Mouse (Mus musculus) C2C12 (cell line): Measurements from ENCODE around the gene Arhgap19. TPM values are rescaled to one million over a fixed set of nuclear protein-coding genes. Genes with fewer than 3 reads are reported as not detected.
A peak's percentile ranks its signal among the peaks of the same experiment; 100 is the strongest.

Source experiments
- H3K27me3 ChIP-seq: one replicate; pipeline ENCODE4 v1.6.1; 2011; ENCODE audit not compliant: control insufficient read depth, insufficient read depth, insufficient read length
- H3K36me3 ChIP-seq: one replicate; pipeline ENCODE4 v1.6.1; 2011; ENCODE audit not compliant: control insufficient read depth, insufficient read depth
- H3K4me3 ChIP-seq: one replicate; pipeline ENCODE4 v1.5.1; 2011; ENCODE audit warnings: mild to moderate bottlenecking, control low read depth; ENCODE audit not compliant: poor library complexity, insufficient read depth, severe bottlenecking
- H3K79me2 ChIP-seq: one replicate; pipeline ENCODE4 v1.6.1; 2011; ENCODE audit not compliant: control insufficient read depth, insufficient read depth
- H3K79me3 ChIP-seq: one replicate; pipeline ENCODE4 v1.6.1; 2011; ENCODE audit warnings: low read depth, control low read depth
- H3ac ChIP-seq: one replicate; pipeline ENCODE3; 2011; ENCODE audit warnings: low read depth; ENCODE audit not compliant: control insufficient read depth, insufficient read length
- CEBPB ChIP-seq: IDR thresholded peaks from one replicate; pipeline ENCODE4 v1.6.1; 2011; ENCODE audit warnings: low read depth, mild to moderate bottlenecking, control low read depth, moderate library complexity
- CTCF ChIP-seq: IDR thresholded peaks from one replicate; pipeline ENCODE4 v1.5.1; 2011; ENCODE audit not compliant: control insufficient read depth, insufficient read depth, insufficient read length
- FOSL1 ChIP-seq: IDR thresholded peaks from one replicate; pipeline ENCODE4 v1.8.0; 2011; ENCODE audit warnings: mild to moderate bottlenecking, low read length; ENCODE audit not compliant: poor library complexity, insufficient read depth, severe bottlenecking
- MAX ChIP-seq: IDR thresholded peaks from one replicate; pipeline ENCODE4 v1.6.1; 2011; ENCODE audit warnings: mild to moderate bottlenecking, control low read depth
- MYOD1 ChIP-seq: IDR thresholded peaks from one replicate; pipeline ENCODE4 v1.6.1; 2011; ENCODE audit warnings: low read depth; ENCODE audit not compliant: control insufficient read depth, insufficient read length
- MYOG ChIP-seq: IDR thresholded peaks from one replicate; pipeline ENCODE4 v1.6.1; 2011; ENCODE audit not compliant: control insufficient read depth, insufficient read length; ENCODE audit errors: extremely low read depth
- USF1 ChIP-seq: IDR thresholded peaks from one replicate; pipeline ENCODE4 v1.6.1; 2011; ENCODE audit warnings: low read depth, mild to moderate bottlenecking, control low read depth, moderate library complexity
- polyA plus RNA-seq: library from polyadenylated mRNA; unstranded; fragments of >200 nt; fragmentation: generic; extraction: Trizol; gene quantifications from one replicate; pipeline ENCODE4 v1.2.1, GENCODE M21; 2012; ENCODE audit warnings: missing spikeins

Gene Arhgap19
- polyA plus RNA-seq, 1 experiment = 8.9 TPM

DNA sequence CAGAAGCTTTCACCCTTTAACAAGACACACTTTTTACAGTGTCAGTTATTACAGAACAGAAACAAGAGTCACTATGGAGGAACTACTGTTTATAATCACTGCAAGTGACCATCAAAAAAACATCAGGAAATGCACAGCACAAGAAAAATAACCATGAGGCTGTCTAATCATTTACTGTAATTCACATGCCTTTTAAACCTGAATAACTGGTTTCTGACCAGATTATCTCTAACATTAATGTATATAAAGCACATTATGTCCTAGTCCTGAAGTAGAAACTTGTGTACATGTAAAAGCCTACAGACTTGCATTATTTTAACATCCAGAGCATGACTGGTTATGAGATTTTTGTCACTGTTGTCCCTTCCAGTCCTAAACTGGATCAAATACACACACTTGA is 7.8 kb downstream of the Arhgap19 start:
- H3K79me3 ChIP-seq = peaks cover 9% of the 10 kb centered on the region
- no peaks in the 10 kb centered on the region for H3K36me3 ChIP-seq
- TF ChIP-seq MAX (no peak), MYOD1 (no peak), CTCF (no peak), FOSL1 (no peak), CEBPB (no peak), MYOG (no peak), USF1 (no peak)
- no peaks in the 10 kb centered on the region for H3K27me3 ChIP-seq
- H3K79me2 ChIP-seq = peaks cover 36% of the 10 kb centered on the region
- no peak overlapping the region for H3K4me3 ChIP-seq
- no peak overlapping the region for H3ac ChIP-seq

DNA sequence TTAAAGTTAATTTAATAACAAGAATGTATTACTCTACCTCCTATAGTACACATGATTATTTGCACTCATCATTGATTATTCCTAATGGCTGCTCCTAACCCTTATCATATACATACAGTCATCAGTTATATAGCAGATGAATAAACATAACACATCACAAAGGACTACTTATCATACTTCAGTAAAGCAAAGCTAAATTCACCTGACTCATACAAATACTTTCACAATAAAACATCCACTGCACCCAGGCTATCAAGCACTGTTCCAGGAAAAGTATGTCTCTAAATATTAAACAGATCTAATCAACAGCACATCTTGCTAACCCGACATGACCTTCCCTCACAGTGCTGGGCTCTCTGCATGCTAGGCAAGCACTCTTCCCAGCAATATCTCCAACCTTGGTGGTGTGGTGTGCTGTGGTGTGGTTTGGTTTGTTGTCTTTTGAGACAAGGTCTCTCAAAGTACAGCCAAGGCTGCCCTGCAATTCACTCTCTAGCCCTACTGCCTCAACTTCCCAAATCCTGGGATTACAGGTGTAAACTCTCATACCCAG is 8.8 kb downstream of the Arhgap19 start:
- H3K79me2 ChIP-seq = peaks cover 34% of the 10 kb centered on the region
- H3K27me3 ChIP-seq = no peaks in the 10 kb centered on the region
- H3K79me3 ChIP-seq = peaks cover 9% of the 10 kb centered on the region
- peaks cover 4% of the 10 kb centered on the region for H3K36me3 ChIP-seq
- no peak overlapping the region for H3K4me3 ChIP-seq
- H3ac ChIP-seq = no peak overlapping the region
- TF ChIP-seq CTCF (no peak), MYOG (no peak), MAX (no peak), USF1 (no peak), MYOD1 (no peak), FOSL1 (no peak), CEBPB (no peak)

DNA sequence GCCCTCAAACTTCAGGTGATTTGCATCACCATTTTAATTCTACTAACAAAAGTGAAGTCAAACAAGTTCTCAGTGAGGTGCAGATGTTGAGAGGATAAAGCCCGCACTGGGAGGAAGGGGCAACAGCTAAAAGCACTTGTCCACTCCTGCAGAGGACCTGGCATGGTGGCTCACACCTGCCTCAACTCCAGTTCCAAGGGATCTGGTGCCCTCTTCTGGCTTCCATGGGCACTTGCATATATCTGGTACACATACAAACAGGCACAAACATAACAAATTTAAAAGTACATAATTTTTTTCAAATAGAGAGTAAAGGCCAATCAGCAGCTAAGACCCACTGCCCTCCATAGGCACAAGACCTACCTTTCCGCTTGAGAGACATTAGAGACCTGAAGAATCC is 10.5 kb downstream of the Arhgap19 start:
- TF ChIP-seq CTCF = no peak
- TF ChIP-seq FOSL1 = no peak
- H3K79me3 ChIP-seq = peaks cover 5% of the 10 kb centered on the region

DNA sequence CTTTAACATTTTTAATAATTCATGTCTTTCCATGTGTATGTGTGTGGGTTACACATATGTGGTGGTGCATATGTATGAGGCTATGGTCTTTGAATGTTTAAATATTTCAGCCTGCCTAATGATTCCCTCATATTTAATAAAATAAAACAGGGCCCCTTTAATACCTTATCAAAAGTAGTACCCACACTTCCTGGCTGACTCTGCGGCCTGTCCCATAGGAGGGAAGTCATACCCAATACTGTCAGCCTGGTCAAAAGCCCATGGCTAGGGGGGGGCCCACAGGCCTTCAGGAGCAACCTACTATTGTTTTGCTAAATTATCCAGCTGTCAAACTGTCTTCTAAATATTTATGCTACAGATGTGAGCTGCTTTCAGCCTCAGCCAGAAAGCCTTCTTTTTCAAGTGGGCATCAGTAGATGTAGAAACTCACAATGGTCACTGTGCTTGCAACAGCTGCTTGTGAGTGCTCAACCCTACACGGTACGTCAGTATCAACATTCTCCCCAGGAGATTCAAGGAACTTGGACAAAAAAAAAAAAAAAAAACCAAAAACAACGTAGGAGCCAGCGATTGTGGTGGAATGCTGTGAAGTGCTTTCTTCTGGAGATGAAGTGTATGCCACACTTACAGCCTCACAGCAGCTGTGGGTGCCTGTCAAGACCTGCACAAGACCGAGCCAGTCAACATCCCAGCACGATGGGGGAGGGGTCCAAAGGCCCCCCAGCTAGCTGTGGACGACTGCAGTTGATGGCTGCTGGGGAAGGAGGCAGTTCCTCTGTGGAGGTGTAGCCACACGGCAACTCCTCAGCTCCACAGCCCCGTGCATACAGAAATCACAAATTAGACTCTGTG is 12.5 kb downstream of the Arhgap19 start:
- no peak overlapping the region for H3K4me3 ChIP-seq
- H3ac ChIP-seq = no peak overlapping the region
- H3K36me3 ChIP-seq = peaks cover 28% of the 10 kb centered on the region
- H3K79me2 ChIP-seq = peaks cover 17% of the 10 kb centered on the region
- no peak for TF ChIP-seq MAX
- peak; percentile 41 for TF ChIP-seq MYOD1
- peaks cover 3% of the 10 kb centered on the region for H3K79me3 ChIP-seq
- no peaks in the 10 kb centered on the region for H3K27me3 ChIP-seq

More for the DNA sequence above, 10.5 kb downstream of the Arhgap19 start:
- peaks cover 9% of the 10 kb centered on the region for H3K36me3 ChIP-seq
- H3K4me3 ChIP-seq = no peak overlapping the region
- no peak overlapping the region for H3ac ChIP-seq
- no peaks in the 10 kb centered on the region for H3K27me3 ChIP-seq
- H3K79me2 ChIP-seq = peaks cover 22% of the 10 kb centered on the region

DNA sequence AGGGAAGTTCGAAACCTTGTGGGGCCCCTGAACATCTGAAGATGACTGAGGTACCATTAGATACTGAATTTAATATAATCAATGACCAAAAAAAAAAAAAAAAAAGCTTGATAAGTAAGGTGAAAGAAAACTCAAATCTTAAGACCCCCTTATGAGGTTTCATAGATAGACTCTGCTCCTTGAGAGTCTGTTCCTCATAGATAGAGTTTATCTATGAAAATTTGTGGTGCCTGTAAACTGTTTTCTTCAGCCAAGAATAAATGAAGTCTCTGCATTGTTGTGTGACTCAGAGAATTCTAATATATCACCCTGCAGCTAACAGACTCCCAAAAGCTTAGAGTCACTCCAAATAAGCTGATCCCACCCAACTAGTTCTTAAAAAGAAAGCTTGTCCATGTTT is 15.0 kb downstream of the Arhgap19 start:
- no peak overlapping the region for H3K4me3 ChIP-seq
- no peaks in the 10 kb centered on the region for H3K79me3 ChIP-seq
- no peaks in the 10 kb centered on the region for H3K27me3 ChIP-seq
- TF ChIP-seq FOSL1 (no peak), MYOD1 (no peak), CEBPB (no peak), CTCF (no peak), USF1 (no peak), MYOG (no peak), MAX (no peak)
- peaks cover 4% of the 10 kb centered on the region for H3K79me2 ChIP-seq
- peaks cover 38% of the 10 kb centered on the region for H3K36me3 ChIP-seq
- no peak overlapping the region for H3ac ChIP-seq

DNA sequence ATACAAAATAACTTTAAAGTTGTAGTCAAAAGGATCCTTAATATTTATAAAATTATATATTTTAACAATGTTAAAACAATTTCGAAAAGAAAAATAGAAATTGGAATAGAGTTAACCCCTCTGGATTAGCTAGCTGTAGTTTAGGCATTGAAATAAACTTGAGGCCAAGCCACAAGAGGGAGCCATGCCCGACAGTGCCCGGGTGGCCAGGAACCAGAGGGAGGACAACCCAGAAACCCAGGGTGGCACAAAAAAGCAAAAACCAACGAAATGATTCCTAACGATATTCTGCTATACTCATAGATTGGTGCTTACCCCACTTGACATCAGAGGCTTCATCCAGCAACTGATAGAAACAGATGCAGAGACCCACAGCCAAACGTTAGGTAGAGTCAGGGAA is 24.3 kb downstream of the Arhgap19 start:
- Histone ChIP-seq H3K36me3 (peaks cover 48% of the 10 kb centered on the region), H3K79me2 (no peaks in the 10 kb centered on the region), H3K79me3 (no peaks in the 10 kb centered on the region), H3ac (no peak overlapping the region), H3K4me3 (no peak overlapping the region), H3K27me3 (no peaks in the 10 kb centered on the region)
- no peak for TF ChIP-seq FOSL1
- no peak for TF ChIP-seq MAX
- TF ChIP-seq MYOD1 = no peak
- no peak for TF ChIP-seq USF1
- TF ChIP-seq CTCF = no peak
- TF ChIP-seq MYOG = no peak
- TF ChIP-seq CEBPB = no peak
